Mouse (Mus musculus): ENCODE results near the gene Gm20909.
"Not testable (repeated sequence)": the region's sequence is repeated elsewhere in the genome, so short reads cannot be mapped to it uniquely, and the experiment has no call there.

Gm20909 gene

GRCm38 (mm10) chrY:21164270-21164669 lies at the start of gene Gm20909:
Gene Gm20909, plus strand, starts transcription at chrY:21164570.
- not testable (repeated sequence) for DNase-seq

Measured in kidney, postnatal 14 days (tissue).